Mouse (Mus musculus): ENCODE results near the gene Syngap1.

Syngap1 gene

GRCm38 (mm10) chr17:26994410-26994809, 53.4 kb downstream of the Syngap1 start:
- DNase-seq (ENCODE audit: low spot score in 2 of 2) = no peak

DNA sequence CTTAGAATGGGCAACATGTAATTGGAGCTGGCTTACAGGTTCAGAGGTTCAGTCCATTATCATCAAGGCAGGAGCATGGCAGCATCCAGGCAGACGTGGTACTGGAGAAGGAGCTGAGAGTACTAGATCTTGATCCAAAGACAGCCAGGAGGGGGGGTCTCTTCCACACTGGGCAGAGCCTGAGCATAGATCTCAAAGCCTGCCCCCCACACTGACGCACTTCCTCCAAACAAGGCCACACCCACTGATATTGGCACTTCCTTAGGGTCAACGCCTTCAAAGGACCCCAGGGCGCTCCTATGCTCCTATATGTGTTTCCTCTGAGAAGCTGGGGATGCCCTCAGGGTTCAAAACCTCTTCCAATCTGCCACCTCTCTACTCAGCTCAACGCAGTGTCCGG, 54.0 kb downstream of the Syngap1 start:
- DNase-seq (ENCODE audit: low spot score in 2 of 2) = no peak

- DNase-seq (ENCODE audit: low spot score in 2 of 2) = no peak
Measured at GRCm38 (mm10) chr17:26995562-26995961, 54.5 kb downstream of the Syngap1 start.

- no peak for DNase-seq (ENCODE audit: low spot score in 2 of 2)
Measured at GRCm38 (mm10) chr17:26997661-26998060, 56.6 kb downstream of the Syngap1 start.

- no peak for DNase-seq (ENCODE audit: low spot score in 2 of 2)
Measured at GRCm38 (mm10) chr17:26998283-26998682, 57.2 kb downstream of the Syngap1 start.

DNA sequence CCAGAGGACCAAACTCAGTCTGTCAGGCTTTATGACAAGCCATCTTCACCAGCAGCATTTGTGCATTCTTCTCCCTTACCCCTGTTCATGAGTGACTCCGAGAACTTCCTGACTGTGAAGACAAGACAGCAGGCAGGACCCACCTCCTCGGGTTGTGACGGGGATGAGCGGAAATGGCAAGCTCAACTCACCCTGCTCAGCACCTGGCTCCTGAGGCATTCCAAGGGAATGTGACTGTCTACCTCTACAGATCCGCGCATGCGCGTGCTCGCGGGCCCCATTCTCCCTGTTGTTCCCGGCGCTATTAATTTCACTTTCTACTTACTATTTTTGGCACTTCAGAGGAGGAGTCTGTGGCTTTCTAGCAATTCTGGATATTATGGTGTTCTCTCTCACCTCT, 58.9 kb downstream of the Syngap1 start:
- no peak for DNase-seq (ENCODE audit: low spot score in 2 of 2)

DNA sequence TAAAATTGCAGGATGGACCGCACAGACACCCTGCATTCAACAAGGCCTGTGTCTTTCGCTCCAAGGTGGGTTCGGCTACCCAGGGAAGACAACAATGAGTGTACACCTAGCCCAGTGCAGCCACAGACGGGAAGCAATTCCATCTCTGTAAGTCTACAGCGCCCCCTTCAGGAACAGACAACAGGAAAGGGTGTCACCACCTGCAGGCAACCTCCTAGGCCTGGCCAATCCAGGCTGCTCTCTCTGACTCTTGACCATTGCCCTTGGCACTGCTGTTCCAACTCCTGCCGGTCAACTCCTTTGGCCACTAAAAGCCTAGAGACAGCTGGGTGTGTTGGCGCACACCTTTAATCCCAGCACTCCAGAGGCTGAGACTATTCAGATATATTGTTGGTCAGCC, 60.1 kb downstream of the Syngap1 start:
- no peak for DNase-seq (ENCODE audit: low spot score in 2 of 2)

DNA sequence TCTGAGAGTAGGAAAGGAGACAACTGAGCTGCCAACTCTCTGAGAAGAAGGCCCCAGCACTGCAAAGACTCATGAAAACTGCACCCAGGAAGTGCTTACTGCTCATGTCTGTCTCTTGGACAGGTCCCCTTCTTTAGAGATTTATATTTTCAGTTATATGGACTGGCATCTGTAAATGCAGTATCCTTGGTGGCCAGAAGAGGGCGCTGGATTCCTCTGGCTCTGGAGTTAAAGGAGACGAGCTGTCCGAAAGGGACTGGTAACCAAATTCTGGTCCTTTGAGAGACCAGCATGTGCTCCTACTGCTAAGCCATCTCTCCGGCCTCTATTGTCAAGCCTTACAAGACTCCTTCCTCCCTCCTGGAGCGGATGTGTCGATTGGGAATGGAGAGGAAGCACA, 60.8 kb downstream of the Syngap1 start:
- no peak for DNase-seq (ENCODE audit: low spot score in 2 of 2)

DNA sequence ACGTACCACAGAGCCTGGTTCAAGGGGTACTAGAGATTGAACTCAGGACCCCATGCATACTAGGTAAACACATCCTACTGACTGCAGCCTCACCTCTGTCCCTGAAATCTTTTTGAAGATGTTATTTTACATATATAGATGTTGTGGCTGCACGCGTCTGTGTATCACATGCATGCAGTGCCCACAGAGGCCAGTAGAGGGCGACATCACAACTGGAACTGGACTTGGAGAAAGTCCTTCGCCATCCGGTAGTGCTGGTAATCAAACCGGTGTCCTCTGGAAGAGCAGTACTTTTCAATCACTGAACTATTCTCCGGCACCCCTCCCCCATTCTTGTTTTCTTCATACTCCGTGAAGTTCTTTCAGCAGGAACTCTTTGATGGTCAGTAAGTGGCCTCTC, 63.4 kb downstream of the Syngap1 start:
- DNase-seq (ENCODE audit: low spot score in 2 of 2) = no peak

DNA sequence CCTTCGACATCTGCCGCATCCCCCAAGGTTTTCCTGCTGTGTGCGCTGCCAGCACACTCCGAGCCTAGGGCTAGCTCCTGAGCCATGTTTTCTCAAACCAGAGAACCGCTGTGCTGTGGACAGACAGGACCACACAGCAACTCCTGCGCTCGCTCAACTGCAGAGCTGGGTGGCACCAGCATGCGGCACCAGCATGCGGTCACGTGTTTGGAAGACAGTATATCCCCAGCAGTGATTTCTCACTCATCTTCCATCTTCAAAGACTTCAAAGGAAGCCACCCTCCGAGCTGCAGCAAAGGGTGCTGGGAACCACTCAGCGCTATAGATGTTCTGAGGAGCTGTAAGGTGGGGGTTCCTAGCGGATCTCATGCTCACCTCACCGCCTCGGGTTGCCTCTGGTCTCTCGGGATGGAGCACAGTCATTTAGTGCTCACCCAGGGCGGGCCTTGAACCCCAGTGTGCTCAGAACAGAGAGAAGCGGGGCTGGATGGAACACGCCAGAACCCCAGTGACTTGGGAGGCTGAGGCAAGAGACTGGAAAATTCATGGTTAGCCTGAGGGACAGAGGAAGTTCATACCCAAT, 63.9 kb downstream of the Syngap1 start:
- no peak for DNase-seq (ENCODE audit: low spot score in 2 of 2)

GRCm38 (mm10) chr17:27005644-27006043, 64.6 kb downstream of the Syngap1 start:
- peak in 1 of 2 experiments; percentile 48 for DNase-seq (ENCODE audit: low spot score in 2 of 2)

- DNase-seq (ENCODE audit: low spot score in 2 of 2) = no peak
Measured at GRCm38 (mm10) chr17:27008277-27008676, 67.2 kb downstream of the Syngap1 start.

GRCm38 (mm10) chr17:27011167-27011566, 70.1 kb downstream of the Syngap1 start:
- peak in 1 of 2 experiments; percentile 61 for DNase-seq (ENCODE audit: low spot score in 2 of 2)

DNA sequence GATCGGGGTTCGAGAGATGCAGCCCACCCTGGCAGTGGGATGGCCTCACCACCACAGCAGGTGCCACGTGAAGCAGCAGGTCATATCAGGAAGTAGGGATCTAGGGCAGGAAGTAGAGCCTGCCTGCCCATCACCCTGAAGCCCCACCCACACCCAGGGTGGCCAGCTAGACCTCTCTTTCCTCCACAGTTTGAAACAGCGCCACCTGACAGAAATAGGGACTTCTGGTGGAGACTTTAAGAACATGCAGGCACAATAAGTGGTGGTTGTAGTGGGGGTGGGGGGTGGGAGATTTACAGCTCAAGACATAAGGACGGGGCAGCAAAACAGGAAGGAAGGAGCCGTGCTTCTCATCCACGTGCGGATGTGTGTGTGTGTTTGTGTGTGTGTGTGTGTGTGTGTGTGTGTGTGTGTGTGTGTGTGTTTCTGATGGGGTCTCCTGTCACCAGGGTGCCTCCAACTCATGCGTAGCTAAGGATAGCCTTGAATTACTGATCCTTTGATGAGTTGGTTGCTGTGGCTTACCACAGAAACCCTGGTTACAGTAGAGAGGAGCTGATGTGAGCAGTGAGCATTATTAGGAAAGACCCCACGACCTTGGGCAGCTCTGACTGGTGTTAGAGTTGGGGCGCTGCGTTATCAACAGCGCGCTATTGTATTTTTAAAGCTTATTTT, 71.1 kb downstream of the Syngap1 start:
- DNase-seq (ENCODE audit: low spot score in 2 of 2) = no peak

GRCm38 (mm10) chr17:27012909-27013308, 71.9 kb downstream of the Syngap1 start:
- DNase-seq (ENCODE audit: low spot score in 2 of 2) = peak in 1 of 2 experiments; percentile 73

GRCm38 (mm10) chr17:27017564-27018499, 76.8 kb downstream of the Syngap1 start:
- DNase-seq (ENCODE audit: low spot score in 2 of 2) = peak; percentile 72 to 80

GRCm38 (mm10) chr17:27018555-27019196, 77.6 kb downstream of the Syngap1 start:
- peak in 1 of 2 experiments; percentile 40 for DNase-seq (ENCODE audit: low spot score in 2 of 2)

DNA sequence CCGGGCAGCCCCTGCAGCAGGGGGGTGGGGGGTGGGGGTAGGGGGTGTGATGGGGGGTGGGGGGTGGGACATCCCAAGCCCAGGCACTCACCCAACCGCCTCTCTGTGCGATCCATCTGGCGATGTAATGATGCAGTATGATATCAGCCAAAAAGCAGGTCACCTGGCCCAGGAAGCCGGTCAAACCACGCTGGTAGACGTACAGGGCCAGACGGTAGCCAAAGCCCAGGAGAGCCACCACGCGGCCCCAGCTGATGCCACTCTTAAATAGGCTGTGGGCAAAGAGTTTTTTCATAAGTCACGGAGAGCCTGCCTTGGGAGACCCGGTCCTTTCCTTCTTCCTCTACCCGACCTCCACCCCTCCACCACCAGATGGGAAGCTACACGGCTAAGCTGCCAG, 80.0 kb downstream of the Syngap1 start:
- no peak for DNase-seq (ENCODE audit: low spot score in 2 of 2)

DNA sequence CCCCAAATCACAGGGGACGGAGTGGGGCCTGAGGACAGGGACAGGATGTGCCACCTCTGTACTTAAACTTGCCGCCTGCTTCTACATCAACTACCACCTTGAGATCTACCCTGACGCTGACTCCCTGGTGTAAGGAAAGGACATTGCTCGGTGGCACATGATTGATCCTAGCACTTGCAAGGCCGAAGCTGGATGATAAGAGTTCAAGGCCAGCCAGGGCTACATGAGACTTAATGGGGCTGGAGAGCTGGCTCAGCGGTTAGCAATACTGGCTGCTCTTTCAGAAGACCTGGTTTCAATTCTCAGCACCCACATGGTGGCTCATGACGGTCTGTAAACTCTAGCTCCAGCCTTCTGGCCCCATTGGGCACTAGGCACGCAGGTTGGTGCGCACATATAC, 80.7 kb downstream of the Syngap1 start:
- DNase-seq (ENCODE audit: low spot score in 2 of 2) = no peak
